Mouse (Mus musculus) heart, embryonic 14.5 days (tissue): ENCODE measurements around the gene Ninj1. TPM values are rescaled to one million over a fixed set of nuclear protein-coding genes. Genes with fewer than 3 reads are reported as not detected.

Experiments
- ATAC-seq: fragments of 200-750 bp; cut with Nextera tagmentation; 2 replicates; pipeline ENCODE4 v1.8.0; 2017; ENCODE audit warnings: low read depth, moderate TSS enrichment; ENCODE audit not compliant: insufficient number of reproducible peaks, insufficient read depth, low FRiP score
- H3K27ac ChIP-seq, 2 experiments: fragments of 200-500 bp in 1 of 2; fragments of 300-500 bp in 1 of 2; sonication (generic) in 1 of 2; replicated peaks in 1 of 2; 2 replicates each; pipeline ENCODE4 v1.5.1; 2012 to 2014; ENCODE audit warnings: low read depth in 2 of 2, low read length in 2 of 2, control low read depth in 1 of 2, mild to moderate bottlenecking in 1 of 2, mixed read lengths in 1 of 2; ENCODE audit not compliant: control insufficient read depth in 1 of 2, insufficient read depth in 1 of 2
- H3K27me3 ChIP-seq: fragments of 300-500 bp; sonication (generic); 2 replicates; pipeline ENCODE4 v1.6.1; 2014; ENCODE audit warnings: mild to moderate bottlenecking, low read length, control low read depth; ENCODE audit not compliant: control insufficient read depth, insufficient read depth
- H3K36me3 ChIP-seq: fragments of 300-500 bp; sonication (generic); 2 replicates; pipeline ENCODE4 v1.6.1; 2014; ENCODE audit warnings: mild to moderate bottlenecking, control low read depth, low read length, mixed read lengths; ENCODE audit not compliant: control insufficient read depth, insufficient read depth
- H3K4me1 ChIP-seq, 2 experiments: fragments of 200-500 bp in 1 of 2; fragments of 300-500 bp in 1 of 2; sonication (generic) in 1 of 2; 2 replicates each; pipeline ENCODE4 v1.6.1; 2012 to 2014; ENCODE audit warnings: low read length in 2 of 2, control low read depth in 1 of 2, mixed read lengths in 1 of 2; ENCODE audit not compliant: control insufficient read depth in 2 of 2, insufficient read depth in 2 of 2
- H3K4me2 ChIP-seq: fragments of 300-500 bp; sonication (generic); 2 replicates; pipeline ENCODE4 v1.6.1; 2014; ENCODE audit warnings: mild to moderate bottlenecking, low read length
- H3K4me3 ChIP-seq, 2 experiments: fragments of 200-500 bp in 1 of 2; fragments of 300-500 bp in 1 of 2; sonication (generic) in 1 of 2; 2 replicates each; pipeline ENCODE4 v1.5.1; 2012 to 2014; ENCODE audit warnings: low read length in 2 of 2, mild to moderate bottlenecking in 2 of 2, control low read depth in 1 of 2, low read depth in 1 of 2, moderate library complexity in 1 of 2; ENCODE audit not compliant: control insufficient read depth in 1 of 2, insufficient read depth in 1 of 2
- H3K9ac ChIP-seq: fragments of 300-500 bp; sonication (generic); 2 replicates; pipeline ENCODE4 v1.6.1; 2014; ENCODE audit warnings: mild to moderate bottlenecking, low read length
- H3K9me3 ChIP-seq: fragments of 300-500 bp; sonication (generic); 2 replicates; pipeline ENCODE4 v1.6.1; 2016; ENCODE audit warnings: low read length, control low read depth; ENCODE audit not compliant: control insufficient read depth
- WGBS: fragments of 180-500 bp; shearing (Covaris S2); extraction: QIAGEN DNeasy Blood & Tissue Kit; methylation state at CpG from one replicate; pipeline ENCODE4 v1.1.7; 2014; 5-methylcytosine and 5-hydroxymethylcytosine counted together
- polyA plus RNA-seq: library from polyadenylated mRNA; unstranded; fragments of >200 nt; fragmentation: Nextera tagmentation; extraction: Ambion mirVana; gene quantifications from 2 replicates; pipeline ENCODE4 v1.2.1, GENCODE M21; 2014

The Ninj1 gene
- polyA plus RNA-seq, 1 experiment from 2014 or later, result 87.7 TPM

- Histone ChIP-seq H3K9ac (peak overlapping the region; percentile 75), H3K4me2 (peak overlapping the region; percentile 97), H3K9me3 (no peaks in the 10 kb centered on the region), H3K27me3 (peaks cover 56% of the 10 kb centered on the region), H3K27ac (no peak overlapping the region), H3K4me1 (peaks cover 5 to 21% of the 10 kb centered on the region in 2 experiments; a peak in 3 of 4 replicates), H3K36me3 (no peaks in the 10 kb centered on the region), H3K4me3 (peak overlapping the region; percentile 67 to 72)
- no peak for ATAC-seq
- 1% methylated on average over 42 of the region's 44 CpGs for WGBS
Observed at GRCm38 (mm10) chr13:49146698-49147006, 40.6 kb upstream of the Ninj1 start.

GRCm38 (mm10) chr13:49147007-49147857 is 40.1 kb upstream of the Ninj1 start:
- WGBS, result under 1% methylated on average over 68 of the region's 98 CpGs
- H3K27ac ChIP-seq, result no peak overlapping the region
- peaks cover 56% of the 10 kb centered on the region for H3K27me3 ChIP-seq

DNA sequence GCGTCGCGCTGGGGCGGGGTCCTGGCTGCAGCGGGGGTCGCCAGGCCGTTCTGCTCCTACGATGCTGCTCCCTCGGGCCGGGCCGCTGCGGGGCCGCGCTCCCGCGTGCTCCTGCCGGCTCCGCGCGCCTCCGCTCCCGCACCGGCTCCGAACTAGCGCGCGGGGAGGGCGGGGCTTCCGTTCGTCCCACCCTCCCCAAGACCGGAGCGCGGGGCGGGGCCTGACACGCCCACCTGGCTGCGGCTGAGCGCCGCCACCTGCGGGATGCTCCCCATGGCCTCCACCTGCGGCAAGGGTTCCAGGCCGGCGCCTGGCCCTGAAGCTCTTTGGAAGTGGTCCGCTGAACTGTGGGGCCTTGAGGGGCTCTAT is 39.4 kb upstream of the Ninj1 start, which contains the start of gene Wnk2:
Gene Wnk2, minus strand, starts transcription at position 157 of the 369 bp plus-strand sequence.
- H3K27me3 ChIP-seq, result peaks cover 56% of the 10 kb centered on the region
- under 1% methylated on average over 30 of the region's 43 CpGs for WGBS
- ATAC-seq, result peak; percentile 46
- peak within 1 kb of the TSS; percentile 97 for H3K4me2 ChIP-seq
- H3K9ac ChIP-seq, result peak within 1 kb of the TSS; percentile 75
- H3K9me3 ChIP-seq, result no peaks in the 10 kb centered on the region
- H3K36me3 ChIP-seq, result no peaks in the 10 kb centered on the region
- peaks cover 5 to 21% of the 10 kb centered on the region in 2 experiments; a peak in 3 of 4 replicates for H3K4me1 ChIP-seq
- H3K4me3 ChIP-seq, result peak within 1 kb of the TSS; percentile 67 to 72
- H3K27ac ChIP-seq, result no peak within 1 kb of the TSS

More at GRCm38 (mm10) chr13:49147007-49147857, 40.1 kb upstream of the Ninj1 start:
- H3K4me1 ChIP-seq, result peaks cover 5 to 21% of the 10 kb centered on the region in 2 experiments; a peak in 3 of 4 replicates
- peak overlapping the region; percentile 97 for H3K4me2 ChIP-seq
- H3K9me3 ChIP-seq, result no peaks in the 10 kb centered on the region
- peak; percentile 56 for ATAC-seq
- peak overlapping the region; percentile 67 to 72 for H3K4me3 ChIP-seq
- peak overlapping the region; percentile 75 for H3K9ac ChIP-seq
- H3K36me3 ChIP-seq, result no peaks in the 10 kb centered on the region

- Histone ChIP-seq H3K9ac (no peak overlapping the region), H3K4me1 (peaks cover 7 to 25% of the 10 kb centered on the region in 2 experiments), H3K27ac (no peak overlapping the region), H3K4me2 (no peak overlapping the region), H3K9me3 (no peaks in the 10 kb centered on the region), H3K27me3 (peaks cover 56% of the 10 kb centered on the region), H3K36me3 (no peaks in the 10 kb centered on the region), H3K4me3 (no peak overlapping the region)
- ATAC-seq, result no peak
- WGBS, result 83% methylated on average over 4 of the region's 4 CpGs
Observed at GRCm38 (mm10) chr13:49148687-49149086, 38.6 kb upstream of the Ninj1 start.

GRCm38 (mm10) chr13:49154028-49154427 is 33.3 kb upstream of the Ninj1 start:
- Histone ChIP-seq H3K4me1 (peaks cover 7 to 8% of the 10 kb centered on the region in 2 experiments), H3K9ac (0 out of 2 replicates have a peak overlapping the region, but pooled peaks have one; percentile 12), H3K4me2 (0 out of 2 replicates have a peak overlapping the region, but pooled peaks have one; percentile 5), H3K9me3 (0 out of 2 replicates have a peak, but pooled peaks cover 2% of the 10 kb centered on the region), H3K27me3 (peaks cover 16% of the 10 kb centered on the region), H3K27ac (peak overlapping the region; percentile 43 to 44; a peak in 3 of 4 replicates), H3K36me3 (no peaks in the 10 kb centered on the region), H3K4me3 (no peak overlapping the region)
- no peak for ATAC-seq
- WGBS, result 61% methylated on average over 10 of the region's 10 CpGs

DNA sequence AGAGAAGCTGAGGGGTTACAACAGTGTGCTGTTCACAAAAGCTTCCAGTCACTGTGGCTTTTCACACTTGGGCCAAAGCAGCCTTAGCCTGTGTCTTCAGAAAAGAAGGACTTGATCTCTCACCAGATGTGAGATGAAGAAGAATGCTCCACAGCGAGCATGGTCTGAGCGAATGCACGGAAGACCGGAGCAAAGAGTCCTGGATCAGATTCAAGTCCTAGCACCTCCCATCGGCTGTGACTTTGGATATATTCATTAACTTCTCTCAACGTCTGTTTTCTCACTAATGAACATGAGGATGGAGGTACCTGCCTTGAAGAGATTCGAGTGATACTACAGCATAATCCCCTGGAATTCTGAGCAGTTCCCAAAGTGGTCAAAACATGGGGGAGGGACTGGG is 32.7 kb upstream of the Ninj1 start:
- H3K4me1 ChIP-seq, result peaks cover 7 to 8% of the 10 kb centered on the region in 2 experiments
- 54% methylated on average over 7 of the region's 7 CpGs for WGBS
- peaks cover 10% of the 10 kb centered on the region for H3K27me3 ChIP-seq
- 0 out of 2 replicates have a peak, but pooled peaks cover 2% of the 10 kb centered on the region for H3K9me3 ChIP-seq
- ATAC-seq, result no peak
- H3K4me3 ChIP-seq, result no peak overlapping the region
- no peaks in the 10 kb centered on the region for H3K36me3 ChIP-seq
- no peak overlapping the region for H3K9ac ChIP-seq
- no peak overlapping the region for H3K4me2 ChIP-seq
- H3K27ac ChIP-seq, result no peak overlapping the region

DNA sequence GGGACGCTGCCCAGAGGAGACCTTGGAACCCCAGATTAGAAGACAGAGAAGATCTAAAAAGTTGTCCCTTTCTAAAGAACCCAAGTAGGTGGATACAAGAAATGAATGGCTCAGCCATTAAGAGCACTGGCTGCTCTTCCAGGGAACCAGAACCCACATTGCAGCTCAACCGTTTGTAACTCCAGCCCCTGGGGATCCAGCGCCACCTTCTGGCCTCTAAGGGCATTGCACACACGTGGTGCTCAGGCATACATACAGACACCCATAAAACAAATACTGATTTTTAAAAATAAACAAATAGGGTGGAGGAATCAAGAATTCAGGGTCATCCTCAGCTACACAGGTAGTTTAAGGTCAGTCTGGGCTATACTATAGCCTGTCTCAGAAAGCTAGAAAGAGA is 30.6 kb upstream of the Ninj1 start:
- Histone ChIP-seq H3K27ac (no peak overlapping the region), H3K4me1 (peaks cover 7 to 8% of the 10 kb centered on the region in 2 experiments), H3K9ac (no peak overlapping the region), H3K4me2 (no peak overlapping the region), H3K36me3 (no peaks in the 10 kb centered on the region), H3K4me3 (no peak overlapping the region), H3K27me3 (no peaks in the 10 kb centered on the region), H3K9me3 (0 out of 2 replicates have a peak, but pooled peaks cover 2% of the 10 kb centered on the region)
- ATAC-seq, result no peak
- 71% methylated on average over 4 of the region's 4 CpGs for WGBS
